Mouse (Mus musculus) hindbrain, postnatal 0 days (tissue): Measurements from ENCODE around the gene Nudt3. TPM values are rescaled to one million over a fixed set of nuclear protein-coding genes. Genes with fewer than 3 reads are reported as not detected.

Source experiments
- ATAC-seq: fragments of 200-750 bp; cut with Nextera tagmentation; 2 replicates; pipeline ENCODE4 v1.8.0; 2017; ENCODE audit warnings: mild to moderate bottlenecking, moderate TSS enrichment, moderate library complexity
- DNase-seq: peaks from one replicate; pipeline ENCODE4 v3.0.0-alpha.2; 2015; ENCODE audit warnings: low spot score
- H3K27ac ChIP-seq: fragments of 300-500 bp; sonication (generic); 2 replicates; pipeline ENCODE4 v1.5.1; 2014; ENCODE audit warnings: mild to moderate bottlenecking
- H3K27me3 ChIP-seq: fragments of 300-500 bp; sonication (generic); 2 replicates; pipeline ENCODE4 v1.6.1; 2014; ENCODE audit warnings: low read length, mixed read lengths; ENCODE audit not compliant: insufficient read depth
- H3K36me3 ChIP-seq: fragments of 300-500 bp; sonication (generic); 2 replicates; pipeline ENCODE4 v1.6.1; 2014; ENCODE audit warnings: low read length, mixed read lengths; ENCODE audit not compliant: insufficient read depth
- H3K4me1 ChIP-seq: fragments of 300-500 bp; sonication (generic); 2 replicates; pipeline ENCODE4 v1.6.1; 2014; ENCODE audit warnings: antibody characterized with exemption, low read length, mixed read lengths; ENCODE audit not compliant: insufficient read depth
- H3K4me2 ChIP-seq: fragments of 300-500 bp; sonication (generic); 2 replicates; pipeline ENCODE4 v1.6.1; 2014; ENCODE audit warnings: low read depth, mild to moderate bottlenecking, low read length, moderate library complexity, mixed read lengths
- H3K4me3 ChIP-seq: fragments of 300-500 bp; sonication (generic); 2 replicates; pipeline ENCODE4 v1.5.1; 2014; ENCODE audit warnings: low read length
- H3K9ac ChIP-seq: fragments of 300-500 bp; sonication (generic); replicated peaks from 2 replicates; pipeline ENCODE4 v1.6.1; 2014; ENCODE audit warnings: mild to moderate bottlenecking, low read length, moderate library complexity, mixed read lengths
- H3K9me3 ChIP-seq: fragments of 300-500 bp; sonication (generic); 2 replicates; pipeline ENCODE4 v1.6.1; 2016; ENCODE audit warnings: low read length, mixed read lengths
- CTCF ChIP-seq: IDR thresholded peaks from 2 replicates; pipeline ENCODE4 v1.5.1; 2016; ENCODE audit warnings: antibody characterized with exemption, control low read depth, low read depth
- WGBS: fragments of 180-500 bp; shearing (Covaris S2); extraction: QIAGEN DNeasy Blood & Tissue Kit; methylation state at CpG from one replicate; pipeline ENCODE4 v1.1.7; 2014; 5-methylcytosine and 5-hydroxymethylcytosine counted together
- polyA plus RNA-seq: library from polyadenylated mRNA; unstranded; fragments of >200 nt; fragmentation: Nextera tagmentation; extraction: Ambion mirVana; gene quantifications from 2 replicates; pipeline ENCODE4 v1.2.1, GENCODE M21; 2015
- total RNA-seq: library from RNA; depleted of rRNA; stranded (reverse); fragments of >200 nt; gene quantifications from 2 replicates; pipeline ENCODE4 v1.2.3, GENCODE M21; 2014

Gene Nudt3
- total and polyA plus RNA-seq, 2 experiments from 2014 or later: 220 to 252 TPM

GRCm38 (mm10) chr17:27603036-27603435, 20.3 kb downstream of the Nudt3 start:
- 88% methylated on average over 2 of the region's 2 CpGs for WGBS
- Histone ChIP-seq H3K4me2 (no peak overlapping the region), H3K9ac (no peak overlapping the region), H3K4me3 (no peak overlapping the region), H3K27me3 (no peaks in the 10 kb centered on the region), H3K36me3 (no peaks in the 10 kb centered on the region), H3K27ac (peak overlapping the region; percentile 26; the same call in 1 of the 2 replicates), H3K4me1 (peaks cover 25% of the 10 kb centered on the region), H3K9me3 (no peaks in the 10 kb centered on the region)
- DNase-seq (no peak), ATAC-seq (no peak)
- no peak for TF ChIP-seq CTCF

GRCm38 (mm10) chr17:27600869-27601268, 22.4 kb downstream of the Nudt3 start:
- WGBS: 52% methylated on average over 5 of the region's 5 CpGs

GRCm38 (mm10) chr17:27600286-27600685, 23.0 kb downstream of the Nudt3 start:
- ATAC-seq: no peak
- H3K4me2 ChIP-seq: no peak overlapping the region
- H3K9me3 ChIP-seq: no peaks in the 10 kb centered on the region
- no peak overlapping the region for H3K4me3 ChIP-seq
- no peaks in the 10 kb centered on the region for H3K27me3 ChIP-seq
- WGBS: 78% methylated on average over 3 of the region's 3 CpGs
- peaks cover 25% of the 10 kb centered on the region for H3K4me1 ChIP-seq
- H3K27ac ChIP-seq: 0 out of 2 replicates have a peak overlapping the region, but pooled peaks have one; percentile 36
- no peak for DNase-seq
- H3K9ac ChIP-seq: 0 out of 2 replicates have a peak overlapping the region, but pooled peaks have one; percentile 7
- no peak for TF ChIP-seq CTCF
- peaks cover 9% of the 10 kb centered on the region; the same call in 1 of the 2 replicates for H3K36me3 ChIP-seq

More at GRCm38 (mm10) chr17:27600869-27601268, 22.4 kb downstream of the Nudt3 start:
- H3K27me3 ChIP-seq: no peaks in the 10 kb centered on the region
- H3K27ac ChIP-seq: peak overlapping the region; percentile 36; the same call in 1 of the 2 replicates
- H3K4me1 ChIP-seq: peaks cover 25% of the 10 kb centered on the region
- peak; percentile 36 for DNase-seq
- no peak overlapping the region for H3K4me3 ChIP-seq
- H3K36me3 ChIP-seq: peaks cover 5% of the 10 kb centered on the region; the same call in 1 of the 2 replicates
- H3K9ac ChIP-seq: no peak overlapping the region
- no peak overlapping the region for H3K4me2 ChIP-seq
- ATAC-seq: no peak
- no peak for TF ChIP-seq CTCF
- no peaks in the 10 kb centered on the region for H3K9me3 ChIP-seq

GRCm38 (mm10) chr17:27596376-27597190, 26.7 kb downstream of the Nudt3 start:
- peaks cover 24% of the 10 kb centered on the region; the same call in 1 of the 2 replicates for H3K36me3 ChIP-seq
- no peak overlapping the region for H3K4me3 ChIP-seq
- DNase-seq (no peak), ATAC-seq (peak; percentile 38)
- H3K4me2 ChIP-seq: no peak overlapping the region
- no peaks in the 10 kb centered on the region for H3K27me3 ChIP-seq
- H3K27ac ChIP-seq: peak overlapping the region; percentile 1; the same call in 1 of the 2 replicates
- no peak for TF ChIP-seq CTCF
- peaks cover 8% of the 10 kb centered on the region for H3K4me1 ChIP-seq
- H3K9ac ChIP-seq: no peak overlapping the region
- WGBS: 70% methylated on average over 21 of the region's 21 CpGs
- no peaks in the 10 kb centered on the region for H3K9me3 ChIP-seq

- H3K4me2 ChIP-seq: no peak overlapping the region
- H3K9ac ChIP-seq: no peak overlapping the region
- peak overlapping the region; percentile 1; the same call in 1 of the 2 replicates for H3K27ac ChIP-seq
- no peaks in the 10 kb centered on the region for H3K27me3 ChIP-seq
- no peak overlapping the region for H3K4me3 ChIP-seq
- peak; percentile 29; the same call in 1 of the 2 replicates for TF ChIP-seq CTCF
- no peak for ATAC-seq
- H3K9me3 ChIP-seq: no peaks in the 10 kb centered on the region
- DNase-seq: no peak
- 66% methylated on average over 15 of the region's 15 CpGs for WGBS
- peaks cover 3% of the 10 kb centered on the region for H3K4me1 ChIP-seq
- peaks cover 28% of the 10 kb centered on the region; the same call in 1 of the 2 replicates for H3K36me3 ChIP-seq
Measured at GRCm38 (mm10) chr17:27595659-27596375, 27.5 kb downstream of the Nudt3 start.

GRCm38 (mm10) chr17:27592565-27592910, 30.8 kb downstream of the Nudt3 start:
- Histone ChIP-seq H3K27me3 (no peaks in the 10 kb centered on the region), H3K27ac (no peak overlapping the region), H3K4me2 (no peak overlapping the region), H3K9ac (no peak overlapping the region), H3K36me3 (peaks cover 34% of the 10 kb centered on the region; the same call in 1 of the 2 replicates), H3K4me3 (no peak overlapping the region), H3K4me1 (no peaks in the 10 kb centered on the region), H3K9me3 (no peaks in the 10 kb centered on the region)
- WGBS: 98% methylated on average over 7 of the region's 7 CpGs
- ATAC-seq: no peak
- DNase-seq: no peak
- TF ChIP-seq CTCF: no peak
